Mouse (Mus musculus) bone marrow macrophage, adult 2 months (primary cell): ENCODE measurements around the gene Sult1e1. TPM values are rescaled to one million over a fixed set of nuclear protein-coding genes. Genes with fewer than 3 reads are reported as not detected.

Experiments
- H3K27ac ChIP-seq: 2 replicates; pipeline ENCODE4 v1.5.1; 2012; ENCODE audit warnings: low read depth, low read length; ENCODE audit not compliant: insufficient read depth
- H3K4me1 ChIP-seq: 2 replicates; pipeline ENCODE4 v1.6.1; 2012; ENCODE audit warnings: low read length; ENCODE audit not compliant: control insufficient read depth, insufficient read depth
- H3K4me3 ChIP-seq: 2 replicates; pipeline ENCODE4 v1.5.1; 2012; ENCODE audit warnings: mild to moderate bottlenecking, low read length, moderate library complexity; ENCODE audit not compliant: insufficient read depth
- CTCF ChIP-seq: IDR thresholded peaks from 2 replicates; pipeline ENCODE4 v1.5.1; 2012; ENCODE audit warnings: low read depth, mild to moderate bottlenecking, low read length, moderate library complexity
- POLR2A ChIP-seq: IDR thresholded peaks from 2 replicates; pipeline ENCODE4 v1.6.1; 2012; ENCODE audit warnings: mild to moderate bottlenecking, low read depth, low read length, borderline replicate concordance
- polyA plus RNA-seq: library from polyadenylated mRNA; stranded (reverse); fragments of >200 nt; gene quantifications from 2 replicates; pipeline ENCODE4 v1.2.4, GENCODE M21; 2012; ENCODE audit not compliant: missing spikeins, insufficient read depth, insufficient read length

Gene Sult1e1
- polyA plus RNA-seq = not detected in 2 replicates

DNA sequence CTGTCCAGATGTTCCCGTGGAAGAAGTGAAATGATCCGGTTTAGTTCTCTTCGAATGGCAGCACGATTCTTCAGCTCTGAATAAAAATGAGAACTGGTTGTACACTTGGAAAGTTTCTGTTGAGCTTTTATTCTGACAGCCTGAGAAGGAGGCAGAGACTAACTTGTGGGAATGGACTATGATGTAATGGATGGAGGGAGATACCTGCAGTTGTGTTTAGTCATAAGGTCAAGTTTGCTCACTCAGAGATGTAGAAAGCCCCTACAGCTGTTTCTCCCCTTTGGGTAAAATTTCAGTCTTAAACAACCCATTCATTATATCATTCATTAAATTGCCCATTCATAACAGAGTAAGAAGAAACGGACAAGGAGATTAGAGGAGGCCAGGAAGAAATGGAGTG, at the start of gene Sult1e1:
Gene Sult1e1, minus strand, starts transcription at position 101 of the 400 bp plus-strand sequence.
- Histone ChIP-seq H3K4me3 (no peak within 1 kb of the TSS), H3K27ac (no peak within 1 kb of the TSS), H3K4me1 (no peaks in the 10 kb centered on the region)
- TF ChIP-seq POLR2A = no peak
- TF ChIP-seq CTCF = no peak

DNA sequence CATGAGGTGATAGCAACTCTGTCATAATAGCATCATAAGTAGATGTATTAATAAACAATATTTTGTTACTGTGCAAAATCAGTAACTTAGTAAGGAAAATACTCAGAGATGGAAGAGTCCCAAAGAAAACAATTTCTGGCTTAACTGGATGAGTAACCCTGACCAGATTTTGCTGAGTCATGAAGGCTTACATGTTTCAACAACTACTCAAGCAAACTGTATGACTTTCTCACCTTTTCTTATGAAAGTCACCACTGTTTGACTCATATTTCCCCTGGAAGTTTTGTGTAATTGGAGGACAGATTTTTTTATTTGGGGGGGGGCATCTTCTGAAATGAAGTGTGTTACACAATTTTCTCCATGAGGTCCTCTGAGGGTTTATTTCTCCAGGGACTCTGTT, 31.3 kb upstream of the Sult1e1 start:
- Histone ChIP-seq H3K27ac (no peak overlapping the region), H3K4me3 (no peak overlapping the region), H3K4me1 (no peaks in the 10 kb centered on the region)
- TF ChIP-seq POLR2A = no peak
- no peak for TF ChIP-seq CTCF

DNA sequence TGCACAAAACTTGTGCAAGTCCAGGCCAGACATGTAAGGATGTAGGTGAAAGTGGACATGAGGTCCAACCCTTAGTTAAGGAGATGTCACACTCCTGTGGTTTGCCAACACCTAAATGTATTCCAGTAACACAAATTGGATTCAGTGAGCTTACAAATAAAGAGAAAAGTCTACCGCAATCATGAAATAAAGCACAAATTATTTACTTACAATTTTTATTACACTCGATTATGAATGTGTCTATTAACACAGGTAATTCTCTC, 23.7 kb upstream of the Sult1e1 start:
- Histone ChIP-seq H3K4me1 (no peaks in the 10 kb centered on the region), H3K27ac (no peak overlapping the region), H3K4me3 (no peak overlapping the region)
- TF ChIP-seq POLR2A = no peak
- TF ChIP-seq CTCF = no peak

DNA sequence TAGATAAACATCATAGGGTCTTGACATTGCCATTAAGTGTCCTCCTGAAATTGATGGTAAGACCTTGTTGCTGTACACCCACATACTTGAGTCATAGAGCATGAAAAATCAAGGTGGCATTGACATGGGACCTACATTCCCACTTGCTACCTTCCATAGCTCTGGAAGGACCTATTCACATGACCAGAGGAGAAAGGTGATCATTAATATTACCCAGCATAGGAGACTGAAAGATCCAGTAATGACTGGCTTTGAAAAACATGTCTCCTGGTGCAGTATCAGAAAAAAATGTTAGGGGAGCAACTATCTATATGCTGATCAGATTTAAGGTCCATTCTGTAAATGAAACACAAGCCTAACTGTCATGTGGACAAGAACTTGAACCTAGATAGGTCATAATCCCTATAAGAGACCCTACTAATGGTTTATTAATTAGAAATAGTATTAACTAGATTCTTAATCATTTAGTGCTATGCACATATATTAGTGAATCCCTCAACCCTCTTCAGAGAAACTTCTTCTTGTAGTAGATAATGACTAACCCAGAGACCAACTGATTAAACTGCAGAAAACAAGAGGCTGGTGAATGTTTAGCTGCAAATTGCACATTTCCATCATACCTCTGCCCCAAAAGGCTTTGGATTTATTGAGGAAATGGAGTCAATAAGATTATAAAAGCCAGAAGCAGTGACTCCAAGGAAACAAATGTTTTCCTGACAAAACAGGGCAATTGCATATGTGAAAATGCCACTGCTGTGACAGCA, 23.2 kb upstream of the Sult1e1 start:
- Histone ChIP-seq H3K27ac (no peak overlapping the region), H3K4me3 (no peak overlapping the region), H3K4me1 (no peaks in the 10 kb centered on the region)
- no peak for TF ChIP-seq CTCF
- no peak for TF ChIP-seq POLR2A

DNA sequence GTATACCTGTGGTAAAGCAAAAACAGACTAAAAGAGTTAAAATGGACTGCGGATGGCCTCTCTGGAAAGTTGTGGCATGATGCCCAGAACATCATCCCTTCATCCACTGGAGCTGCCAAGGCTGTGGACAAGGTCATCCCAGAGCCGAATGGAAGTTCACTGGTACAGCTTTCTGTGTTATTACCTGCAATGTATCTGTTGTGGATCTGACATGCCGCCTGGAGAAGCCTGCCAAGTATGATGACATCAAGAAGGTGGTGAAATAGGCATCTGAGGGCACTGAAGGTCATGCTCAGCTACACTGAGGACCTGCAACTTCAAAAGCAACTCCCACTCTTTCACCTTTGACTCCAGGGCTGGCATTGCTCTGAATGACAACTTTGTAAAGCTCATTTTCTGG, 9.6 kb upstream of the Sult1e1 start:
- TF ChIP-seq POLR2A (no peak), CTCF (no peak)
- Histone ChIP-seq H3K27ac (no peak overlapping the region), H3K4me1 (no peaks in the 10 kb centered on the region), H3K4me3 (no peak overlapping the region)

DNA sequence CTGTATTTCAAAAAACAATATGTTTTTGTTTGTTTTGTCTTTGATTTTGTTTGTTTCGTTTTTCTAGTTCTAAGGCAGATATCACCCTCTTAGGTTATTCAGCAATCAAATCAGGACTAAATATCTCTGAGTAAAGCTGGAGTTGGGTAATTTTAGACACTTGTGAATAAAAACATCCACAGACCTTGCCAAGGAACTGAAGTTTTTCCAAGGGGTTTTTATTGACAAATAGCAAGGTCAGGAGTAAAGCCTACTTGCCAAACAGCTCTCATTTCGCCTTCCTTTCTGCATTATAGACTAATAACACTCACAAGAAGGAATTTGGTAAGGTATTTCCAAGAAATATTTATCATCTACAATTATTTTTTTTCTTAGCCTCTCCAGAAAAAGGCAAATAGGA, 6.5 kb upstream of the Sult1e1 start:
- Histone ChIP-seq H3K4me1 (no peaks in the 10 kb centered on the region), H3K4me3 (no peak overlapping the region), H3K27ac (no peak overlapping the region)
- TF ChIP-seq POLR2A = no peak

DNA sequence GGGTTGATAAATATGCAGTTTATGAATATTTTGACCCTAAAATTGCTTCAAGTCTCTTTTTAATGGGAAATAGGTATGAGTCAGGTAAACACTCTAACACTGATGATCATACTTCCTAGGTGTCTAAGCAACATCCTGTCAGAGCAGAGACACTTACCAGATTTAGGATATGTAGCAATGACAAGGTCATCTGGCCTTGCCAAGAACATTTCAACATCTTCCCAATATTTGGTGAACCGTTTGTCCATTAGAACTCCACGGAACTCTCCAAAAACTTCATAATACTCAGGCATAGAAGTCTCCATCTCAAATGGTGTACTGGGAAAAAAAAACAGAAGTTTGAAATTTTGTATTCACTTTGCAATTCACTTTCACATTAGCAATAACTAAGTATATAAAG, 1.5 kb downstream of the Sult1e1 start:
- no peak for TF ChIP-seq CTCF
- no peak for TF ChIP-seq POLR2A
- no peak overlapping the region for H3K27ac ChIP-seq
- H3K4me3 ChIP-seq = no peak overlapping the region
- no peaks in the 10 kb centered on the region for H3K4me1 ChIP-seq

DNA sequence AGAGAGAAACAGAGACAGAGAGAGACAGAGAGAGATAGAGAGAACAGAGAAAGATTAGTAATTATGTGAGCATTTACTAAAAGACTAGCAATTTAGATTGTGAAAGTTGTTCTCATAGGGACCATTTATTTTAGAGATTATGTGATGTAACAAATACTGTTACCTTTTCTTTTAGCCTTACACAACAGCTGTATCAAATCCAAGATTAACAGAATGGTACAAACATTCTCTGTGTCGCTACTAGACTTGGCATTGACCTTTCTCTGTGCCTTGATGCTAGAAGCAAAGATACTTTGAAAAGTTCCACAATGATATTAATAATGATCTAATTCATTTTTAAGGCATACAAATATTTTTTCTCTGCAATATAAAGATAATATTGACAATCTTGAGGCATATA, 11.0 kb downstream of the Sult1e1 start:
- Histone ChIP-seq H3K4me3 (no peak overlapping the region), H3K27ac (no peak overlapping the region), H3K4me1 (no peaks in the 10 kb centered on the region)
- TF ChIP-seq POLR2A (no peak), CTCF (no peak)

DNA sequence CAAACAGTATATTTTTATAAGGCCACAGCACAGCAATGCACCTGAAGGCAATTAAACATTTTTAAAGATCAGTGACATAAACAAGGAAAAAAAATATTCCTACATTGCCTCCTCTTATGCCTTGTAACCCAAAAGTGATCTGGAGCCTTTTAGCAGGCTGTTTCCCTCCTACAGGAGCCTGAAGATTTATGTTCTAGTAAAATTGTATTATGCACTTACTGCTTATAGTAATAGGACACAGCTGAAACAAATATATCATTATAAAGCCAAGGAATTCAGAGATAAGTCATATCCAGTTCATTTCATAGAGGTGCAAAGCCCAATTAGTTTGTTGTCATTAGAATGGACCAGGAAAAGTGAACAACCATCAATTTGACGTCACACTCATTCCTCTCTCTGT, 17.2 kb downstream of the Sult1e1 start:
- no peaks in the 10 kb centered on the region for H3K4me1 ChIP-seq
- TF ChIP-seq POLR2A (no peak), CTCF (no peak)
- H3K27ac ChIP-seq = no peak overlapping the region
- no peak overlapping the region for H3K4me3 ChIP-seq

DNA sequence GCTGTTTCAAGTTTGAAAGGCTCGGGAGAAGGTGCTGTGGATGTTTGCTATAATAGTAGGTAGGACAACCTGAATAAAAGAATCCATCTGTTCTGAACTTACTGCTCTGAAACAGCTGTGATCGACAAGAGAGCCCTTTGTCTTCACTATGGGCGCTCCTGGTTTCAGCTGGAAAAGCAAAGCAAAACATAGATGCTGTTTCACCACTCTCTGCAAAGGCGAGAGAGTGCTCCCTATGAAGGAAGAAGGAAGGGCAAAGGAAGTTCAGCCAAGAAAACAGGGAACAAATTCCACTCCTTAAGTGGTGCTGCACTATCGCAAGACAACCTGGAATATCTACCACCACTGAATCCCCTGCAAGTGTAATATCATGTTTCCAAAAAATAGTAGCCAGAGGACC, 17.9 kb downstream of the Sult1e1 start:
- no peak overlapping the region for H3K27ac ChIP-seq
- TF ChIP-seq POLR2A (no peak), CTCF (no peak)
- H3K4me1 ChIP-seq = no peaks in the 10 kb centered on the region
- H3K4me3 ChIP-seq = no peak overlapping the region

DNA sequence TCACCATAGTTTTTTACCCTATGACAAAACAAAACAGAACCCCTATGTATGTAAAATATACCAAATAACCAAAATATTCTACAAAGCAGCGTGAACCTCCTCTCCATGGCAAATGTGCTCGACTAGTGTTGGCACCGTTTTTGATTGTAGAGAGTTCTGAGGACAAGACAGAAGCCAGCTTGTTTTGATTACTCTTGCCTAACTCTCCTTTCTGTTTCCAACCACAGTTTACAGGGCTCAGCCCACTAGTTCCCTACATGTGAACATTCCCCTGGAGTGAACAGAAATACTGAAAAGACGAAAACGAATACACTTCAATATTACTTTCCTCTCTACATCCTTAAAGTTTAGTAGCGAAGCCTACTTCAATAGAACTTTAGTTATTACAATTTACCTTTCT, 18.6 kb downstream of the Sult1e1 start:
- no peak for TF ChIP-seq CTCF
- Histone ChIP-seq H3K4me3 (no peak overlapping the region), H3K27ac (no peak overlapping the region), H3K4me1 (no peaks in the 10 kb centered on the region)
